Mouse (Mus musculus): ENCODE measurements around the gene Abcb4.

GRCm38 (mm10) chr5:8866366-8866765, 27.2 kb upstream of the Abcb4 start:
- TF ChIP-seq CTCF (IDR thresholded peaks at IDR 0.05 in 2 of 3, conservative IDR thresholded peaks at IDR 0.05 in 1 of 3; ENCODE audit: control insufficient read depth in 1 of 3, insufficient read depth in 1 of 3, low read depth in 2 of 3, low read length in 3 of 3, poor library complexity in 1 of 3, severe bottlenecking in 1 of 3) (no peak), SIN3A (IDR thresholded peaks at IDR 0.05; ENCODE audit: low read length) (no peak), CHD2 (IDR thresholded peaks at IDR 0.05; ENCODE audit: low read length) (no peak), CHD1 (IDR thresholded peaks at IDR 0.05; ENCODE audit: low read depth, low read length) (no peak), MAX (IDR thresholded peaks at IDR 0.05; ENCODE audit: low read length) (no peak), GATA1 (IDR thresholded peaks at IDR 0.05; ENCODE audit: low read depth, low read length) (no peak), ZC3H11A (IDR thresholded peaks at IDR 0.05; ENCODE audit: low read depth, low read length) (no peak), MAZ (IDR thresholded peaks at IDR 0.05; ENCODE audit: low read depth, low read length) (no peak), TAL1 (IDR thresholded peaks at IDR 0.05; ENCODE audit: low read length) (no peak), E2F4 (IDR thresholded peaks at IDR 0.05; ENCODE audit: borderline replicate concordance, low read depth, low read length) (no peak), POLR2A (IDR thresholded peaks at IDR 0.05; ENCODE audit: control insufficient read depth in 1 of 2, insufficient read depth in 1 of 2, low read depth in 1 of 2, low read length in 2 of 2, poor library complexity in 1 of 2) (no peak), SMC3 (IDR thresholded peaks at IDR 0.05; ENCODE audit: low read depth, low read length) (no peak), KAT2A (conservative IDR thresholded peaks at IDR 0.05; ENCODE audit: low read depth, low read length) (no peak)

Measured in MEL (cell line).